8 mouse cellular contexts compared by ENCODE assay signal in the genomic region with DNA sequence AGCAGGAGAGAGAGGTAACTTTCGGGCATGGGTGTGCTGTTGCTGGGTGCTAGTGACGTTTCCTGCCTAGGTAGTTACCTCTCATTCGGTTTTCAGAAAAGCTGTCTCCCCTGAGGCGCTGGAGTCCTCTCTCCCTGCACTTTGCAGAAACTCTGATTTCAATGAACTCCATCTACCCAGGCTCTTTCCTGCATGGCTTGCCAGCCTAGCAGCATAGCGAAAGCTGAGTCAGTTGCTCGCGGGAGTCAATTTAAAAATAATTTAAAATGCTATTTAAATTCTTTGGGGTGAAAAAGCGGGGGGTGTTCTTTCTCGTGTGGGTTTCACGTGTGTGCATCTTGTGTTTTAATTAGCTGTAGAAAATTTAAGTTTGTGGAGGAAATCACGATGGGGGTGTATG. TPM values are rescaled to one million over a fixed set of nuclear protein-coding genes. Genes with fewer than 3 reads are reported as not detected.
A peak's percentile ranks its signal among the peaks of the same experiment; 100 is the strongest.
DNase-seq lines count a peak whose midpoint lies in the region; ATAC-seq lines count a peak whose summit lies in the region.

No protein-coding gene starts in this region.

- intact Hi-C loops in gastrocnemius, postnatal 14 days (cut with DNase I; ENCODE audit: low total_unique reads) = no loop called here

- H3K9me3 ChIP-seq in liver, embryonic 11.5 days (ENCODE audit: control insufficient read depth, low read length) = no peaks in the 10 kb centered on the region
- H3K9me3 ChIP-seq in embryonic facial prominence, embryonic 14.5 days (ENCODE audit: control insufficient read depth, low read length) = no peaks in the 10 kb centered on the region
- H3K9me3 ChIP-seq in hindbrain, embryonic 14.5 days (ENCODE audit: control insufficient read depth, low read length) = no peaks in the 10 kb centered on the region
- no peaks in the 10 kb centered on the region for H3K9me3 ChIP-seq in midbrain, embryonic 15.5 days

- H3K4me1 ChIP-seq in liver, embryonic 11.5 days (replicated peaks; ENCODE audit: control insufficient read depth, insufficient read depth, low read length) = 0 out of 2 replicates have a peak, but pooled peaks cover 5% of the 10 kb centered on the region
- H3K4me1 ChIP-seq in embryonic facial prominence, embryonic 14.5 days (ENCODE audit: control insufficient read depth, insufficient read depth, low read length) = peaks cover 17% of the 10 kb centered on the region
- peaks cover 28% of the 10 kb centered on the region for H3K4me1 ChIP-seq in hindbrain, embryonic 14.5 days (replicated peaks; ENCODE audit: control insufficient read depth, insufficient read depth, low read length)
- H3K4me1 ChIP-seq in midbrain, embryonic 15.5 days = peaks cover 40% of the 10 kb centered on the region

- 7% methylated on average over 11 of the region's 11 CpGs for WGBS in liver, embryonic 11.5 days
- 3% methylated on average over 11 of the region's 11 CpGs for WGBS in embryonic facial prominence, embryonic 14.5 days
- 1% methylated on average over 11 of the region's 11 CpGs for WGBS in hindbrain, embryonic 14.5 days
- WGBS in midbrain, embryonic 15.5 days = 3% methylated on average over 11 of the region's 11 CpGs

- peak overlapping the region; percentile 53 for H3K4me3 ChIP-seq in liver, embryonic 11.5 days (ENCODE audit: low read depth, low read length)
- H3K4me3 ChIP-seq in embryonic facial prominence, embryonic 14.5 days (ENCODE audit: low read depth, low read length) = peak overlapping the region; percentile 51
- peak overlapping the region; percentile 32 for H3K4me3 ChIP-seq in hindbrain, embryonic 14.5 days (replicated peaks; ENCODE audit: low read length)
- peak overlapping the region; percentile 45; the same call in 1 of the 2 replicates for H3K4me3 ChIP-seq in midbrain, embryonic 15.5 days

- H3K36me3 ChIP-seq in liver, embryonic 11.5 days (ENCODE audit: control insufficient read depth, insufficient read depth, low read length) = no peaks in the 10 kb centered on the region
- H3K36me3 ChIP-seq in embryonic facial prominence, embryonic 14.5 days (ENCODE audit: control insufficient read depth, insufficient read depth, low read length) = no peaks in the 10 kb centered on the region
- H3K36me3 ChIP-seq in hindbrain, embryonic 14.5 days (replicated peaks; ENCODE audit: control insufficient read depth, insufficient read depth) = no peaks in the 10 kb centered on the region
- H3K36me3 ChIP-seq in midbrain, embryonic 15.5 days (replicated peaks) = no peaks in the 10 kb centered on the region

- no peak overlapping the region for H3K9ac ChIP-seq in liver, embryonic 11.5 days (ENCODE audit: low read depth, low read length)
- 0 out of 2 replicates have a peak overlapping the region, but pooled peaks have one; percentile 54 for H3K9ac ChIP-seq in embryonic facial prominence, embryonic 14.5 days (ENCODE audit: low read depth, low read length)
- H3K9ac ChIP-seq in hindbrain, embryonic 14.5 days = 0 out of 2 replicates have a peak overlapping the region, but pooled peaks have one; percentile 20
- H3K9ac ChIP-seq in midbrain, embryonic 15.5 days = no peak overlapping the region

- no peak for DNase-seq in liver, embryonic 11.5 days (ENCODE audit: low spot score)
- no peak for DNase-seq in liver
- no peak for DNase-seq in embryonic facial prominence, embryonic 14.5 days (ENCODE audit: low spot score)
- DNase-seq in hindbrain, embryonic 14.5 days (ENCODE audit: low spot score) = no peak
- no peak for DNase-seq in gastrocnemius, postnatal 14 days
- DNase-seq in kidney, postnatal 14 days = no peak
- no peak for DNase-seq in lung, postnatal 36 days

- H3K27me3 ChIP-seq in liver, embryonic 11.5 days (replicated peaks; ENCODE audit: control insufficient read depth, insufficient read depth, low read length) = peaks cover 83% of the 10 kb centered on the region
- H3K27me3 ChIP-seq in embryonic facial prominence, embryonic 14.5 days (replicated peaks; ENCODE audit: control insufficient read depth, insufficient read depth, low read length) = peaks cover 76% of the 10 kb centered on the region
- H3K27me3 ChIP-seq in hindbrain, embryonic 14.5 days (ENCODE audit: control insufficient read depth, insufficient read depth, low read length) = peaks cover 78% of the 10 kb centered on the region
- peaks cover 75% of the 10 kb centered on the region for H3K27me3 ChIP-seq in midbrain, embryonic 15.5 days (replicated peaks)

- H3K4me2 ChIP-seq in liver, embryonic 11.5 days = peak overlapping the region; percentile 76
- peak overlapping the region; percentile 93 for H3K4me2 ChIP-seq in embryonic facial prominence, embryonic 14.5 days (ENCODE audit: low read depth, low read length)
- H3K4me2 ChIP-seq in hindbrain, embryonic 14.5 days (replicated peaks) = peak overlapping the region; percentile 65
- H3K4me2 ChIP-seq in midbrain, embryonic 15.5 days = peak overlapping the region; percentile 95

- H3K27ac ChIP-seq in liver, embryonic 11.5 days (ENCODE audit: low read depth, low read length) = no peak overlapping the region
- no peak overlapping the region for H3K27ac ChIP-seq in embryonic facial prominence, embryonic 14.5 days (replicated peaks; ENCODE audit: low read depth, low read length)
- H3K27ac ChIP-seq in hindbrain, embryonic 14.5 days = no peak overlapping the region
- H3K27ac ChIP-seq in midbrain, embryonic 15.5 days = no peak overlapping the region

- no peak for ATAC-seq in liver, embryonic 11.5 days (replicated peaks; ENCODE audit: low FRiP score)
- ATAC-seq in embryonic facial prominence, embryonic 14.5 days (ENCODE audit: low read depth) = no peak
- ATAC-seq in hindbrain, embryonic 14.5 days (ENCODE audit: low FRiP score) = no peak
- ATAC-seq in midbrain, embryonic 15.5 days (replicated peaks) = no peak

RNA-seq across cellular contexts. Expression of a gene that starts 21.1 kb away (rescaled TPM):
- polyA plus RNA-seq in liver, embryonic 11.5 days (2014; fragmentation: Nextera tagmentation; extraction: Ambion mirVana) = 9.4 and 9.8 TPM in 2 replicates
- 14.1 and 14.7 TPM in 2 replicates for polyA plus RNA-seq in embryonic facial prominence, embryonic 14.5 days (2014; fragmentation: Nextera tagmentation; extraction: Ambion mirVana)
- polyA plus RNA-seq in hindbrain, embryonic 14.5 days (2014; fragmentation: Nextera tagmentation; extraction: Ambion mirVana) = 3.1 and 3.2 TPM in 2 replicates
- 2.5 and 3.1 TPM in 2 replicates for polyA plus RNA-seq in midbrain, embryonic 15.5 days (2015; fragmentation: Nextera tagmentation; extraction: Ambion mirVana)
- 10 to 100 TPM; 48.5 to 62.8 TPM for total RNA-seq in gastrocnemius, postnatal 14 days (2021)

RNA-seq across cellular contexts. Expression of a gene that starts 57.3 kb away (rescaled TPM):
- 0.29 and 0.31 TPM in 2 replicates for polyA plus RNA-seq in liver, embryonic 11.5 days (2014; fragmentation: Nextera tagmentation; extraction: Ambion mirVana)
- 0.50 and 0.58 TPM in 2 replicates for polyA plus RNA-seq in embryonic facial prominence, embryonic 14.5 days (2014; fragmentation: Nextera tagmentation; extraction: Ambion mirVana)
- polyA plus RNA-seq in hindbrain, embryonic 14.5 days (2014; fragmentation: Nextera tagmentation; extraction: Ambion mirVana) = 0.33 and 0.39 TPM in 2 replicates
- polyA plus RNA-seq in midbrain, embryonic 15.5 days (2015; fragmentation: Nextera tagmentation; extraction: Ambion mirVana) = 0.32 and 0.55 TPM in 2 replicates
- 10 to 100 TPM; 19.3 to 20.2 TPM for total RNA-seq in gastrocnemius, postnatal 14 days (2021)

Comparison
In these comparisons a context has a peak if more than half of its experiments do, and no peak if none do; other contexts are left out.
1. H3K9ac ChIP-seq: peak in embryonic facial prominence, embryonic 14.5 days (single experiment) and hindbrain, embryonic 14.5 days (single experiment); none in liver, embryonic 11.5 days (single experiment) and midbrain, embryonic 15.5 days (single experiment).
2. Peak in every context shown above with its lines, with median percentiles within 50 percentile points of each other: H3K4me2 ChIP-seq and H3K4me3 ChIP-seq.